Mouse (Mus musculus) lung, embryonic 14.5 days (tissue): ENCODE data around the gene Fkbp14. TPM values are rescaled to one million over a fixed set of nuclear protein-coding genes. Genes with fewer than 3 reads are reported as not detected.
A peak's percentile ranks its signal among the peaks of the same experiment; 100 is the strongest.

Experiments
- ATAC-seq: fragments of 200-750 bp; cut with Nextera tagmentation; 2 replicates; pipeline ENCODE4 v1.8.0; 2017; ENCODE audit warnings: mild to moderate bottlenecking, moderate TSS enrichment, moderate library complexity; ENCODE audit not compliant: insufficient read depth
- DNase-seq: peaks from one replicate; pipeline ENCODE4 v3.0.0-alpha.2; 2015
- H3K27ac ChIP-seq: fragments of 300-500 bp; sonication (generic); 2 replicates; pipeline ENCODE4 v1.5.1; 2014; ENCODE audit warnings: low read depth, mild to moderate bottlenecking, moderate library complexity
- H3K27me3 ChIP-seq: fragments of 300-500 bp; sonication (generic); 2 replicates; pipeline ENCODE4 v1.6.1; 2014; ENCODE audit warnings: low read length, control low read depth; ENCODE audit not compliant: insufficient read depth
- H3K36me3 ChIP-seq: fragments of 300-500 bp; sonication (generic); 2 replicates; pipeline ENCODE4 v1.6.1; 2014; ENCODE audit warnings: control low read depth; ENCODE audit not compliant: insufficient read depth
- H3K4me1 ChIP-seq: fragments of 300-500 bp; sonication (generic); 2 replicates; pipeline ENCODE4 v1.6.1; 2014; ENCODE audit warnings: antibody characterized with exemption, control low read depth; ENCODE audit not compliant: insufficient read depth
- H3K4me2 ChIP-seq: fragments of 300-500 bp; sonication (generic); 2 replicates; pipeline ENCODE4 v1.6.1; 2014; ENCODE audit warnings: mild to moderate bottlenecking
- H3K4me3 ChIP-seq: fragments of 300-500 bp; sonication (generic); 2 replicates; pipeline ENCODE4 v1.5.1; 2014; ENCODE audit warnings: low read depth, low read length
- H3K9ac ChIP-seq: fragments of 300-500 bp; sonication (generic); 2 replicates; pipeline ENCODE4 v1.6.1; 2014
- H3K9me3 ChIP-seq: fragments of 300-500 bp; sonication (generic); 2 replicates; pipeline ENCODE4 v1.6.1; 2016; ENCODE audit warnings: low read depth, low read length, control low read depth
- CTCF ChIP-seq: IDR thresholded peaks from 2 replicates; pipeline ENCODE4 v1.5.1; 2016; ENCODE audit warnings: antibody characterized with exemption, low read depth
- WGBS: fragments of 180-500 bp; shearing (Covaris S2); extraction: QIAGEN DNeasy Blood & Tissue Kit; methylation state at CpG from one replicate; pipeline ENCODE4 v1.1.7; 2014; 5-methylcytosine and 5-hydroxymethylcytosine counted together
- polyA plus RNA-seq: library from polyadenylated mRNA; unstranded; fragments of >200 nt; fragmentation: Nextera tagmentation; extraction: Ambion mirVana; gene quantifications from 2 replicates; pipeline ENCODE4 v1.2.1, GENCODE M21; 2014

Fkbp14 gene
- polyA plus RNA-seq, 1 experiment from 2014 or later: 21.5 TPM

GRCm38 (mm10) chr6:54558466-54558865, 38.6 kb downstream of the Fkbp14 start:
- no peak overlapping the region for H3K27ac ChIP-seq
- 58% methylated on average over 7 of the region's 7 CpGs for WGBS
- DNase-seq: no peak

DNA sequence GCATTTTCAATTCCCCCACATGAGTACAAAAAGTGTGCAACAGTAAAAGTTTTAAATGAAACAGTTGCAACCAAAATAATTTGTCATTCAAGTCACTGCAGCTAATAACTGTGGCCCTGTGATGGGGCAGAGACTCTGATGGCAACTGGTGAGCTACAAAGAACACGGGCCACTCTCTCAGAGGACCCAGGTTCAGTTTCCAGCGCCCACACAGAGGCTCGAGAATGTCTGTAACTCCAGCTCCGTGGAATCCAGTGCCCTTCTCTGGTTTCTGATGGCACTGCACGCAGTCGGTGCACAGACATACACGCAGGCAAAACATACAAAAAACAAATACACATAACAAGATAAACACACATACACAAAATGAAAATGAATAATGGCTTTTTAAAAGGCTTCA, 39.4 kb downstream of the Fkbp14 start:
- Histone ChIP-seq H3K4me3 (no peak overlapping the region), H3K4me2 (no peak overlapping the region), H3K9ac (no peak overlapping the region), H3K27ac (no peak overlapping the region), H3K9me3 (no peaks in the 10 kb centered on the region), H3K4me1 (peaks cover 4% of the 10 kb centered on the region; the same call in 1 of the 2 replicates), H3K36me3 (no peaks in the 10 kb centered on the region), H3K27me3 (no peaks in the 10 kb centered on the region)
- DNase-seq (no peak), ATAC-seq (no peak)
- TF ChIP-seq CTCF: no peak
- WGBS: 83% methylated on average over 7 of the region's 7 CpGs

More at GRCm38 (mm10) chr6:54558466-54558865, 38.6 kb downstream of the Fkbp14 start:
- no peak for ATAC-seq
- Histone ChIP-seq H3K4me2 (no peak overlapping the region), H3K36me3 (no peaks in the 10 kb centered on the region), H3K27me3 (no peaks in the 10 kb centered on the region), H3K4me1 (peaks cover 4% of the 10 kb centered on the region; the same call in 1 of the 2 replicates), H3K9ac (no peak overlapping the region), H3K4me3 (no peak overlapping the region), H3K9me3 (no peaks in the 10 kb centered on the region)
- no peak for TF ChIP-seq CTCF

DNA sequence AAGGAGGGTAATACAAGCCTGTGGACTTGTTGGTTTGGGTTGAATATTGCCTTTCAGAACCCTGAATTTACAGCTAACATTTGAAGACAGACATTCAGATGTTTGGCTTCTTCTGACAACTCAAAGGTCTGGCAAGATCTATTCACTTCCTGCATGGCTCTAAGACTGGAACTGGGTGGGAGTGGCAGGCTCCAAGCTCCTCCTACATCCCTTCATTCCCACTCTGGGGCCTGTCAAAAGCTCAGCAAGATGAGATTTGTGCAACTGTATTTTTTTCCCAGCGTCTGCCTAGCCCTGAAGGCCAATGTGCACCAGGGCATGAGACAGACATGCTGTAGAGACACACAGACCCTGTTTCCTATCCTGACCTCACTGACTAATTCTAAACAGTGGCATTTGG, 41.3 kb downstream of the Fkbp14 start:
- Histone ChIP-seq H3K27me3 (no peaks in the 10 kb centered on the region), H3K9ac (no peak overlapping the region), H3K4me3 (no peak overlapping the region), H3K4me2 (no peak overlapping the region), H3K36me3 (no peaks in the 10 kb centered on the region), H3K4me1 (peaks cover 9% of the 10 kb centered on the region), H3K9me3 (no peaks in the 10 kb centered on the region), H3K27ac (peak overlapping the region; percentile 46; the same call in 1 of the 2 replicates)
- peak; percentile 61; the same call in 1 of the 2 replicates for ATAC-seq
- WGBS: 45% methylated on average over 1 of the region's 1 CpGs
- TF ChIP-seq CTCF: no peak
- DNase-seq: peak; percentile 68

GRCm38 (mm10) chr6:54554341-54555110, 42.6 kb downstream of the Fkbp14 start:
- Histone ChIP-seq H3K27ac (peak overlapping the region; percentile 15; the same call in 1 of the 2 replicates), H3K27me3 (no peaks in the 10 kb centered on the region), H3K4me3 (no peak overlapping the region), H3K36me3 (no peaks in the 10 kb centered on the region), H3K9me3 (no peaks in the 10 kb centered on the region), H3K4me1 (peaks cover 10% of the 10 kb centered on the region), H3K9ac (no peak overlapping the region), H3K4me2 (no peak overlapping the region)
- no peak for TF ChIP-seq CTCF
- peak; percentile 49 for DNase-seq
- 49% methylated on average over 8 of the region's 8 CpGs for WGBS
- peak; percentile 54; the same call in 1 of the 2 replicates for ATAC-seq

- Histone ChIP-seq H3K9ac (no peak overlapping the region), H3K27ac (no peak overlapping the region), H3K9me3 (no peaks in the 10 kb centered on the region), H3K4me2 (no peak overlapping the region), H3K27me3 (no peaks in the 10 kb centered on the region), H3K4me1 (peaks cover 10% of the 10 kb centered on the region), H3K36me3 (no peaks in the 10 kb centered on the region), H3K4me3 (no peak overlapping the region)
- WGBS: 65% methylated on average over 2 of the region's 2 CpGs
- DNase-seq (peak; percentile 51), ATAC-seq (no peak)
- TF ChIP-seq CTCF: no peak
These were observed 43.5 kb downstream of the Fkbp14 start for GRCm38 (mm10) chr6:54553632-54554031.

- Histone ChIP-seq H3K4me3 (no peak overlapping the region), H3K27ac (no peak overlapping the region), H3K4me2 (no peak overlapping the region), H3K36me3 (no peaks in the 10 kb centered on the region), H3K27me3 (no peaks in the 10 kb centered on the region), H3K4me1 (peaks cover 10% of the 10 kb centered on the region), H3K9ac (no peak overlapping the region), H3K9me3 (no peaks in the 10 kb centered on the region)
- TF ChIP-seq CTCF: no peak
- no peak for DNase-seq
- 79% methylated on average over 9 of the region's 9 CpGs for WGBS
- ATAC-seq: no peak
These were observed 44.2 kb downstream of the Fkbp14 start for GRCm38 (mm10) chr6:54552721-54553413.

DNA sequence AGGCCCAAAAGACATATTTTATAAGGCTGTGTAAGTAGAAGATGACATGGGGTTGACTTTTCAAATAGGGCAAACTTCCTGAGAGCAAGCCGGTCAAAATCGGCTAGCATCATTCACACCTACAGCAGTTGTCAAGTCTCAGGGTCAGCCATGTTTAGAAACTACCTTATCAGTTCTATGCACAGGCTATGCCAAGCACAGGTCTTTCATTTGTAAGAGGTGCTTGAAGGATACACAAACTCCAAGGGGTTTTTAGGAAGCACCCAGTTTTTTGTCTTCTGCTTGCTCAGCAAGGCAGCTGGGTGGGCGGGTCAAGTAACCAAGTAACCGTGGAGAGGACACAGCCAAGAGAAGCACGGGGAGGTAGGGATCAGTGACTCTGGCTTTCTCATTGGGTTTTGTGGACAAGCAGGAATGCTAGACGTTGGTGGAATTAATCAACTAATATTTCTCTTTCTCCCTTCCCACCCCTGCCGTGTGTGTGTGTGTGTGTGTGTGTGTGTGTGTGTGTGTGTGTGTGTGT, 46.2 kb downstream of the Fkbp14 start:
- Histone ChIP-seq H3K4me2 (no peak overlapping the region), H3K4me1 (peaks cover 10% of the 10 kb centered on the region), H3K27ac (no peak overlapping the region), H3K4me3 (no peak overlapping the region), H3K9ac (no peak overlapping the region), H3K36me3 (no peaks in the 10 kb centered on the region), H3K27me3 (no peaks in the 10 kb centered on the region), H3K9me3 (no peaks in the 10 kb centered on the region)
- 16% methylated on average over 6 of the region's 7 CpGs for WGBS
- peak; percentile 54 for DNase-seq
- no peak for ATAC-seq
- no peak for TF ChIP-seq CTCF
